Mouse (Mus musculus): ENCODE results near the gene Gm21988. TPM values are rescaled to one million over a fixed set of nuclear protein-coding genes. Genes with fewer than 3 reads are reported as not detected.
A peak's percentile ranks its signal among the peaks of the same experiment; 100 is the strongest.

Gene Gm21988
- total and polyA plus RNA-seq, 3 experiments, result 0.98 to 2.6 (median 1.4) TPM

- H3K36me3 ChIP-seq (replicated peaks in 1 of 2; ENCODE audit: control insufficient read depth in 1 of 2, insufficient read depth in 1 of 2, low read length in 1 of 2), result peaks cover 10 to 27% of the 10 kb centered on the region in 2 experiments
- no peaks in the 10 kb centered on the region for H3K9me3 ChIP-seq (replicated peaks; ENCODE audit: low read length)
- in situ Hi-C loops (cut with MboI; ENCODE audit: low pct_ligation_motif_present, low pct_unique_long_range_greater_than_20kb, low sequenced_read_pairs), result loop anchor here (25.0 kb wide), 2 partner anchors 380 to 530 kb away; partner anchors contain the start of genes 4930544D05Rik, Chrne and Zfp3
- no peak overlapping the region for H3K4me2 ChIP-seq (ENCODE audit: insufficient read depth, low read depth, poor library complexity, severe bottlenecking)
- H3K4me3 ChIP-seq (replicated peaks in 1 of 3; ENCODE audit: low read depth in 2 of 3, low read length in 2 of 3, poor library complexity in 1 of 3), result no peak overlapping the region
- dilution Hi-C loops (cut with MboI; ENCODE audit: extremely low pct_ligation_motif_present, extremely low pct_unique_long_range_greater_than_20kb, low sequenced_read_pairs), result no loop called here
- H3K9ac ChIP-seq (ENCODE audit: insufficient read depth, low read depth), result no peak overlapping the region
- DNase-seq (ENCODE audit: extremely low read depth), result no peak
- peaks cover 2% of the 10 kb centered on the region for H3K27me3 ChIP-seq (replicated peaks)
- H3K79me2 ChIP-seq (replicated peaks; ENCODE audit: control insufficient read depth, extremely low read depth, insufficient read depth, poor library complexity, severe bottlenecking), result no peaks in the 10 kb centered on the region
- TF ChIP-seq HCFC1 (IDR thresholded peaks at IDR 0.05; ENCODE audit: low read depth, low read length) (no peak), USF2 (conservative IDR thresholded peaks at IDR 0.05; ENCODE audit: low read depth, low read length) (no peak)
- no peak overlapping the region for H3K27ac ChIP-seq (ENCODE audit: insufficient read depth, low read depth)
- peaks cover 4 to 47% of the 10 kb centered on the region in 2 experiments for H3K4me1 ChIP-seq (ENCODE audit: control insufficient read depth in 1 of 2, insufficient read depth in 2 of 2)
These were observed 7.1 kb downstream of the Gm21988 start for GRCm38 (mm10) chr11:70232546-70232945.

GRCm38 (mm10) chr11:70230239-70230727, 9.3 kb downstream of the Gm21988 start:
- H3K27ac ChIP-seq (ENCODE audit: insufficient read depth, low read depth), result peak overlapping the region; percentile 52; the same call in 1 of the 2 replicates
- peak overlapping the region; percentile 33 to 50 (median 40) for H3K4me3 ChIP-seq (replicated peaks in 1 of 3; ENCODE audit: low read depth in 2 of 3, low read length in 2 of 3, poor library complexity in 1 of 3)
- peaks cover 0 to 34% of the 10 kb centered on the region in 2 experiments; a peak in 2 of 4 replicates for H3K4me1 ChIP-seq (ENCODE audit: control insufficient read depth in 1 of 2, insufficient read depth in 2 of 2)
- TF ChIP-seq ETS1 (conservative IDR thresholded peaks at IDR 0.05; ENCODE audit: low read depth, low read length) (peak; percentile 66), MAX (IDR thresholded peaks at IDR 0.05; ENCODE audit: low read length) (peak; percentile 85; the same call in 1 of the 2 replicates), BHLHE40 (IDR thresholded peaks at IDR 0.05; ENCODE audit: low read depth, low read length) (peak; percentile 65), RAD21 (IDR thresholded peaks at IDR 0.05; ENCODE audit: low read depth, low read length) (peak; percentile 97), SMC3 (IDR thresholded peaks at IDR 0.05; ENCODE audit: low read depth, low read length) (peak; percentile 86), ELF1 (IDR thresholded peaks at IDR 0.05; ENCODE audit: low read depth, low read length) (peak; percentile 65), JUN (IDR thresholded peaks at IDR 0.05; ENCODE audit: insufficient read depth, low read depth, low read length) (no peak), MEF2A (IDR thresholded peaks at IDR 0.05; ENCODE audit: borderline replicate concordance, low read depth, low read length) (no peak; the same call in 1 of the 2 replicates), E2F4 (IDR thresholded peaks at IDR 0.05; ENCODE audit: insufficient replicate concordance, low read depth, low read length) (0 out of 2 replicates have a peak, but pooled peaks have one; percentile 78), NRF1 (IDR thresholded peaks at IDR 0.05; ENCODE audit: low read depth, low read length) (peak; percentile 59), HCFC1 (IDR thresholded peaks at IDR 0.05; ENCODE audit: low read depth, low read length) (peak; percentile 35; the same call in 1 of the 2 replicates), MAFK (IDR thresholded peaks at IDR 0.05; ENCODE audit: insufficient replicate concordance, low read length) (no peak), EP300 (IDR thresholded peaks at IDR 0.05; ENCODE audit: low read length) (peak; percentile 71), ZC3H11A (IDR thresholded peaks at IDR 0.05; ENCODE audit: low read depth, low read length) (no peak), CHD1 (IDR thresholded peaks at IDR 0.05; ENCODE audit: low read depth, low read length) (no peak), IRF4 (IDR thresholded peaks at IDR 0.05; ENCODE audit: low read depth, low read length) (peak; percentile 79), ZKSCAN1 (IDR thresholded peaks at IDR 0.05; ENCODE audit: borderline replicate concordance, low read depth, low read length) (no peak), TCF12 (IDR thresholded peaks at IDR 0.05; ENCODE audit: low read depth, low read length) (peak; percentile 88), PAX5 (IDR thresholded peaks at IDR 0.05; ENCODE audit: low read length) (no peak), MAZ (IDR thresholded peaks at IDR 0.05; ENCODE audit: low read depth, low read length) (peak; percentile 71), NELFE (IDR thresholded peaks at IDR 0.05; ENCODE audit: low read depth, low read length) (peak; percentile 90), USF1 (IDR thresholded peaks at IDR 0.05; ENCODE audit: low read depth, low read length) (no peak), KAT2A (IDR thresholded peaks at IDR 0.05; ENCODE audit: insufficient replicate concordance, low read length) (0 out of 2 replicates have a peak, but pooled peaks have one; percentile 47), ZNF384 (IDR thresholded peaks at IDR 0.05; ENCODE audit: low read depth, low read length) (0 out of 2 replicates have a peak, but pooled peaks have one; percentile 23), CTCF (conservative IDR thresholded peaks at IDR 0.05 in 1 of 2, IDR thresholded peaks at IDR 0.05 in 1 of 2; ENCODE audit: low read depth in 2 of 2, low read length in 2 of 2) (peak; percentile 82 to 98), RCOR1 (conservative IDR thresholded peaks at IDR 0.05; ENCODE audit: low read depth, low read length) (peak; percentile 43; the same call in 1 of the 2 replicates), UBTF (IDR thresholded peaks at IDR 0.05; ENCODE audit: low read depth, low read length) (peak; percentile 84), MXI1 (IDR thresholded peaks at IDR 0.05; ENCODE audit: low read depth, low read length) (peak; percentile 56; the same call in 1 of the 2 replicates), USF2 (conservative IDR thresholded peaks at IDR 0.05; ENCODE audit: low read depth, low read length) (no peak), SIN3A (IDR thresholded peaks at IDR 0.05; ENCODE audit: low read length) (peak; percentile 76)

More at GRCm38 (mm10) chr11:70230239-70230727, 9.3 kb downstream of the Gm21988 start:
- dilution Hi-C loops (cut with MboI; ENCODE audit: extremely low pct_ligation_motif_present, extremely low pct_unique_long_range_greater_than_20kb, low sequenced_read_pairs), result no loop called here
- peak overlapping the region; percentile 51; the same call in 1 of the 2 replicates for H3K9ac ChIP-seq (ENCODE audit: insufficient read depth, low read depth)
- no peaks in the 10 kb centered on the region for H3K79me2 ChIP-seq (replicated peaks; ENCODE audit: control insufficient read depth, extremely low read depth, insufficient read depth, poor library complexity, severe bottlenecking)
- in situ Hi-C loops (cut with MboI; ENCODE audit: low pct_ligation_motif_present, low pct_unique_long_range_greater_than_20kb, low sequenced_read_pairs), result loop anchor here (25.0 kb wide), 2 partner anchors 382 to 532 kb away; partner anchors contain the start of genes 4930544D05Rik, Chrne and Zfp3
- peak; percentile 93 for DNase-seq (ENCODE audit: extremely low read depth)
- peaks cover 2% of the 10 kb centered on the region for H3K27me3 ChIP-seq (replicated peaks)
- H3K9me3 ChIP-seq (replicated peaks; ENCODE audit: low read length), result no peaks in the 10 kb centered on the region
- peaks cover 6 to 16% of the 10 kb centered on the region in 2 experiments for H3K36me3 ChIP-seq (replicated peaks in 1 of 2; ENCODE audit: control insufficient read depth in 1 of 2, insufficient read depth in 1 of 2, low read length in 1 of 2)
- H3K4me2 ChIP-seq (ENCODE audit: insufficient read depth, low read depth, poor library complexity, severe bottlenecking), result peak overlapping the region; percentile 86
